Mouse (Mus musculus): ENCODE data around the gene Ndufab1. TPM values are rescaled to one million over a fixed set of nuclear protein-coding genes. Genes with fewer than 3 reads are reported as not detected.

Gene Ndufab1
- total and polyA plus RNA-seq, 3 experiments, result 119 to 452 (median 172) TPM

DNA sequence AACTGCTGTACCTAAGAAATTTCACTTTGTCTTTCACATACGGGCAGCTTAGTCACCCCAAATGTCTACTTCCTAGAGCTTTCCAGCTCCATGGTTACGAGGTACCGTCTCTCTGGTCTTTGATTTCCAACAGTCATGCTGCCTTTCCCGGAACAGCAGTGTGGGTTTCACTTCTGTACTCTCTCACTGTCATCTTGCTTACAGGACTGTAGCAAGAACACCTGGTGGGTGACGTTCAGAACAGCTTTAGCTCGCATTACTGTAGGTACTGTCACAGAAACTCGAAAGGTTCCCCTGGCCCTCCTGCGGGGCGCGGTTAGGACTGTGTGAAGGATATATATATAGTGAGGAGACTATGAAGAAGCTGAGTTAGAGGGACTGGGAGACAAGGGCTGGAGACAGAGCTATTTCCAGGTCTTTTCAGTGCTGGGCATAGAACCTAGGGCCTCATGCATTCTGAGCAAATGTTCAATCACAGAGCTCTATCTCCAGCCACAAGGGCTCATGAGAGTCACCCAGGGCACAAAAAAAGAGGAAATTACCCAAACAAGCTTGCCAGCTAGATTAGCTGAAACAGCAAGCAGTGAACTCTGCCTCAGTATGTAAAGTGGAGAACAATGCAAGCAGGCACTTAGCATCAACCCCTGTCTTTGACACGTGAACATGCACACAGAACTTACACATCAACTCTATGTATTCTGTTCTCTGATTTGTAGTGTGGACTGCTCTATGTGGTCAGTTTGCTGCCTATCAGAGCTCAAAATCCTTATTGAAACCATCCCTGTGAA, 14.3 kb downstream of the Ndufab1 start:
- H3K36me3 ChIP-seq (ENCODE audit: control insufficient read depth in 1 of 2, insufficient read depth in 2 of 2, low read length in 2 of 2), result peaks cover 2 to 25% of the 10 kb centered on the region in 2 experiments
- TF ChIP-seq TAL1 (IDR thresholded peaks at IDR 0.05; ENCODE audit: low read length), result no peak
- no peak for TF ChIP-seq SMC3 (IDR thresholded peaks at IDR 0.05; ENCODE audit: low read depth, low read length)
- TF ChIP-seq POLR2AphosphoS2 (IDR thresholded peaks at IDR 0.05; ENCODE audit: low read length), result no peak; the same call in 1 of the 2 replicates
- no peak for TF ChIP-seq RAD21 (IDR thresholded peaks at IDR 0.05; ENCODE audit: low read depth, low read length)
- 0 out of 2 replicates have a peak, but pooled peaks have one; percentile 27 for TF ChIP-seq TBP (IDR thresholded peaks at IDR 0.05; ENCODE audit: low read depth, low read length)
- TF ChIP-seq EP300 (IDR thresholded peaks at IDR 0.05; ENCODE audit: low read depth in 1 of 2, low read length in 2 of 2), result no peak
- no peak for TF ChIP-seq ZC3H11A (IDR thresholded peaks at IDR 0.05; ENCODE audit: low read depth, low read length)
- TF ChIP-seq KAT2A (conservative IDR thresholded peaks at IDR 0.05; ENCODE audit: low read depth, low read length), result no peak
- no peak for TF ChIP-seq CHD2 (IDR thresholded peaks at IDR 0.05; ENCODE audit: low read length)
- TF ChIP-seq ELF1 (IDR thresholded peaks at IDR 0.05; ENCODE audit: low read depth, low read length), result no peak
- peak; percentile 61; the same call in 1 of the 2 replicates for TF ChIP-seq RCOR1 (IDR thresholded peaks at IDR 0.05; ENCODE audit: low read depth, low read length)
- TF ChIP-seq TCF12 (IDR thresholded peaks at IDR 0.05; ENCODE audit: low read depth, low read length), result 0 out of 2 replicates have a peak, but pooled peaks have one; percentile 5
- no peaks in the 10 kb centered on the region for H3K4me1 ChIP-seq (ENCODE audit: control insufficient read depth in 1 of 2, insufficient read depth in 2 of 2, low read length in 2 of 2)
- peak; percentile 61 for DNase-seq (ENCODE audit: low read depth, low spot score)
- H3K9me3 ChIP-seq (replicated peaks; ENCODE audit: insufficient read depth, low read length), result no peaks in the 10 kb centered on the region
- H3K4me3 ChIP-seq (ENCODE audit: control insufficient read depth in 1 of 2, insufficient read depth in 1 of 2, low read depth in 2 of 2, low read length in 2 of 2), result no peak overlapping the region
- H3K27me3 ChIP-seq (ENCODE audit: control insufficient read depth in 1 of 2, insufficient read depth in 2 of 2, low read length in 2 of 2), result no peaks in the 10 kb centered on the region
- H3K27ac ChIP-seq (ENCODE audit: control insufficient read depth, low read depth, low read length), result no peak overlapping the region
- no peaks in the 10 kb centered on the region for H3K79me2 ChIP-seq (ENCODE audit: control insufficient read depth, insufficient read depth, low read length, poor library complexity)
- no peak overlapping the region for H3K9ac ChIP-seq (ENCODE audit: control insufficient read depth, low read depth, low read length, poor library complexity, severe bottlenecking)

DNA sequence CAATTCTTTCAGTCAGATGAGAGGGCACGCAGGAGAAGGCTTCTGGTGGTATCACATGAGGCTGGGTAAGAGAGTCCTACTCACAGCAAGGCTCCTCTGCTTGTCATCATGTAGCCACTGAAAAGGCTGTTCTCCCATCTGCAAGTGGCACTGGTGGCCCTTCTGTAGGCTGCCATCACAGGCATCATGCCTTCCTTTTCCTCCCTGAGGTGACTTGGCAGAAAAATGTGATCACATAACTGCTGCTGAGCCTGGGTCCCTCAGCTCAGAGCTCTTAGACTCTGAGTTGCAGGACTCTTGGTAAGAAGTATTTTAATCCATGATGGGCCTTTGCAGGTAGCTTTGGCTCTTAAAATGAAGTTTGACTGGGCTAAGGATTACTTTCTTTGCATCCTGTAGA, 20.6 kb downstream of the Ndufab1 start:
- H3K9ac ChIP-seq (ENCODE audit: control insufficient read depth, low read depth, low read length, poor library complexity, severe bottlenecking), result no peak overlapping the region
- H3K9me3 ChIP-seq (replicated peaks; ENCODE audit: insufficient read depth, low read length), result no peaks in the 10 kb centered on the region
- no peaks in the 10 kb centered on the region for H3K4me1 ChIP-seq (ENCODE audit: control insufficient read depth in 1 of 2, insufficient read depth in 2 of 2, low read length in 2 of 2)
- no peak overlapping the region for H3K4me3 ChIP-seq (ENCODE audit: control insufficient read depth in 1 of 2, insufficient read depth in 1 of 2, low read depth in 2 of 2, low read length in 2 of 2)
- H3K36me3 ChIP-seq (ENCODE audit: control insufficient read depth in 1 of 2, insufficient read depth in 2 of 2, low read length in 2 of 2), result peaks cover 0 to 11% of the 10 kb centered on the region in 2 experiments; a peak in 2 of 4 replicates
- no peak for DNase-seq (ENCODE audit: low read depth, low spot score)
- no peaks in the 10 kb centered on the region for H3K79me2 ChIP-seq (ENCODE audit: control insufficient read depth, insufficient read depth, low read length, poor library complexity)
- no peaks in the 10 kb centered on the region for H3K27me3 ChIP-seq (ENCODE audit: control insufficient read depth in 1 of 2, insufficient read depth in 2 of 2, low read length in 2 of 2)
- TF ChIP-seq CHD1 (IDR thresholded peaks at IDR 0.05; ENCODE audit: low read depth, low read length), result no peak
- TF ChIP-seq KAT2A (conservative IDR thresholded peaks at IDR 0.05; ENCODE audit: low read depth, low read length), result no peak
- TF ChIP-seq POLR2A (IDR thresholded peaks at IDR 0.05; ENCODE audit: control insufficient read depth in 1 of 2, insufficient read depth in 1 of 2, low read depth in 1 of 2, low read length in 2 of 2, poor library complexity in 1 of 2), result no peak
- no peak for TF ChIP-seq GABPA (IDR thresholded peaks at IDR 0.05; ENCODE audit: low read depth, low read length)
- no peak for TF ChIP-seq USF1 (IDR thresholded peaks at IDR 0.05; ENCODE audit: low read depth, low read length)
- no peak for TF ChIP-seq POLR2AphosphoS5 (IDR thresholded peaks at IDR 0.05; ENCODE audit: borderline replicate concordance, low read depth, low read length)
- no peak for TF ChIP-seq ZNF384 (IDR thresholded peaks at IDR 0.05; ENCODE audit: low read depth, low read length)
- TF ChIP-seq ZMIZ1 (IDR thresholded peaks at IDR 0.05; ENCODE audit: low read depth, low read length), result no peak
- TF ChIP-seq ZKSCAN1 (IDR thresholded peaks at IDR 0.05; ENCODE audit: low read depth, low read length), result no peak
- TF ChIP-seq ELF1 (IDR thresholded peaks at IDR 0.05; ENCODE audit: low read depth, low read length), result no peak
- no peak for TF ChIP-seq SIN3A (IDR thresholded peaks at IDR 0.05; ENCODE audit: low read length)
- H3K27ac ChIP-seq (ENCODE audit: control insufficient read depth, low read depth, low read length), result no peak overlapping the region
